Mouse (Mus musculus): ENCODE measurements around the gene Gm2115. TPM values are rescaled to one million over a fixed set of nuclear protein-coding genes. Genes with fewer than 3 reads are reported as not detected.
A peak's percentile ranks its signal among the peaks of the same experiment; 100 is the strongest.

The Gm2115 gene
- polyA plus RNA-seq, 1 experiment from 2014 or later = 0.04 TPM

DNA sequence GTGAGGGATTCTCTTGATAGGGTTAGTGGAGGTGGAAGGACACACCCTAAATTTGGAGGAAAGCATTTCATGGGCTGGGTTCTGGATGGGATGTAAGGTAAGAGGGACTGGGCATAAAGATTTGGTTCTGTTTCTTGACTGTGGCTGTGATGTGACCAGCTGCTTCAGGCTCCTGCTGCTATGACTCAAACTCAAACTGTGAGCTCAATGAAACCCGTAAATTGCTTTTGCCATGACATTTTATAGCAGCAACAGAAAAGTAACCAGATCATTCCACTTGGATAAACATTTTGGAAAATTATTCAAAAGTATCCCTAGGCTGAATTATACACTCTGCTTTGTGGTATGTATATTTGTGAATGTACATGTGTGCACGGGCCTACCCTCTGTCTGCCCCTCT lies 61.9 kb downstream of the Gm2115 start:
- Histone ChIP-seq H3K27me3 (replicated peaks) (0 out of 2 replicates have a peak, but pooled peaks cover 4% of the 10 kb centered on the region), H3K27ac (no peak overlapping the region), H3K9ac (no peak overlapping the region), H3K4me3 (no peak overlapping the region), H3K4me2 (no peak overlapping the region), H3K9me3 (replicated peaks) (no peaks in the 10 kb centered on the region), H3K4me1 (peaks cover 41% of the 10 kb centered on the region), H3K36me3 (no peaks in the 10 kb centered on the region)
- 93% methylated on average over 2 of the region's 2 CpGs for WGBS (ENCODE audit: insufficient replicate concordance)
- ATAC-seq = no peak

GRCm38 (mm10) chr7:84591347-84591746 lies 62.6 kb downstream of the Gm2115 start:
- no peak for ATAC-seq
- no peak overlapping the region for H3K27ac ChIP-seq

GRCm38 (mm10) chr7:84594087-84594916 lies 65.5 kb downstream of the Gm2115 start:
- Histone ChIP-seq H3K36me3 (no peaks in the 10 kb centered on the region), H3K4me2 (peak overlapping the region; percentile 28; the same call in 1 of the 2 replicates), H3K27me3 (replicated peaks) (0 out of 2 replicates have a peak, but pooled peaks cover 4% of the 10 kb centered on the region), H3K27ac (no peak overlapping the region), H3K9me3 (replicated peaks) (no peaks in the 10 kb centered on the region), H3K9ac (no peak overlapping the region), H3K4me3 (no peak overlapping the region), H3K4me1 (peaks cover 8% of the 10 kb centered on the region)
- peak; percentile 79 for ATAC-seq
- WGBS (ENCODE audit: insufficient replicate concordance) = 47% methylated on average over 8 of the region's 8 CpGs

More at GRCm38 (mm10) chr7:84591347-84591746, 62.6 kb downstream of the Gm2115 start:
- H3K9ac ChIP-seq = no peak overlapping the region
- peaks cover 33% of the 10 kb centered on the region for H3K4me1 ChIP-seq
- no peak overlapping the region for H3K4me3 ChIP-seq
- H3K9me3 ChIP-seq (replicated peaks) = no peaks in the 10 kb centered on the region
- no peak overlapping the region for H3K4me2 ChIP-seq
- WGBS (ENCODE audit: insufficient replicate concordance) = 68% methylated on average over 3 of the region's 3 CpGs
- 0 out of 2 replicates have a peak, but pooled peaks cover 4% of the 10 kb centered on the region for H3K27me3 ChIP-seq (replicated peaks)
- no peaks in the 10 kb centered on the region for H3K36me3 ChIP-seq

- Histone ChIP-seq H3K36me3 (no peaks in the 10 kb centered on the region), H3K4me1 (peaks cover 8% of the 10 kb centered on the region), H3K27ac (no peak overlapping the region), H3K9ac (no peak overlapping the region), H3K9me3 (replicated peaks) (no peaks in the 10 kb centered on the region), H3K4me3 (no peak overlapping the region), H3K4me2 (peak overlapping the region; percentile 28; the same call in 1 of the 2 replicates), H3K27me3 (replicated peaks) (0 out of 2 replicates have a peak, but pooled peaks cover 4% of the 10 kb centered on the region)
- peak; percentile 18 for ATAC-seq
Measured at GRCm38 (mm10) chr7:84594917-84595303, 66.2 kb downstream of the Gm2115 start.

GRCm38 (mm10) chr7:84596002-84596401 lies 67.2 kb downstream of the Gm2115 start:
- Histone ChIP-seq H3K9ac (no peak overlapping the region), H3K4me2 (no peak overlapping the region), H3K36me3 (no peaks in the 10 kb centered on the region), H3K27me3 (replicated peaks) (0 out of 2 replicates have a peak, but pooled peaks cover 4% of the 10 kb centered on the region), H3K4me1 (peaks cover 8% of the 10 kb centered on the region), H3K27ac (no peak overlapping the region), H3K4me3 (no peak overlapping the region), H3K9me3 (replicated peaks) (no peaks in the 10 kb centered on the region)
- ATAC-seq = no peak
- 65% methylated on average over 3 of the region's 3 CpGs for WGBS (ENCODE audit: insufficient replicate concordance)

GRCm38 (mm10) chr7:84596633-84597032 lies 67.9 kb downstream of the Gm2115 start:
- Histone ChIP-seq H3K27ac (no peak overlapping the region), H3K4me3 (no peak overlapping the region), H3K4me2 (no peak overlapping the region), H3K36me3 (no peaks in the 10 kb centered on the region), H3K9ac (no peak overlapping the region), H3K9me3 (replicated peaks) (no peaks in the 10 kb centered on the region), H3K4me1 (peaks cover 8% of the 10 kb centered on the region), H3K27me3 (replicated peaks) (0 out of 2 replicates have a peak, but pooled peaks cover 4% of the 10 kb centered on the region)
- WGBS (ENCODE audit: insufficient replicate concordance) = 70% methylated on average over 3 of the region's 3 CpGs
- no peak for ATAC-seq

DNA sequence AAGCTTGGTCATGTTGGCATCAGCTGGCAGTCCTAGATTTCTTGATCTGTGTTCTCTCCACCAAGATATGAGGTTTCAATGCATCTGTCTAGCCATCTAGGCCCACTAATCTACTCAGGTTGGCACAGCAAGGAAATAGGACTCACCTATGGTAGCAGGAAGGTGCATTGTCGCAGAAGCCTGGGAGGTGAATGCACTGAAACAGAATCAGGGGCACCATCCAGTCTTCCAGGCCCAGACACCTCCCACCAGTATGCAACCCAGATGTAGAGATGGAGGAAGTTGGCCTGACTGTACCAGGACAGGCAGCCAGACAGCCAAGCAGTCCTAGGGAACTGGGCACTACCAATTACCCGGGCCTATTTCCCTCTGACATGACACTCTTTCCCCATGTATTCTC lies 71.9 kb downstream of the Gm2115 start:
- Histone ChIP-seq H3K4me2 (no peak overlapping the region), H3K27ac (no peak overlapping the region), H3K9me3 (replicated peaks) (no peaks in the 10 kb centered on the region), H3K27me3 (replicated peaks) (no peaks in the 10 kb centered on the region), H3K4me1 (peaks cover 13% of the 10 kb centered on the region), H3K36me3 (no peaks in the 10 kb centered on the region), H3K4me3 (no peak overlapping the region), H3K9ac (no peak overlapping the region)
- WGBS (ENCODE audit: insufficient replicate concordance) = 79% methylated on average over 2 of the region's 2 CpGs
- ATAC-seq = no peak

DNA sequence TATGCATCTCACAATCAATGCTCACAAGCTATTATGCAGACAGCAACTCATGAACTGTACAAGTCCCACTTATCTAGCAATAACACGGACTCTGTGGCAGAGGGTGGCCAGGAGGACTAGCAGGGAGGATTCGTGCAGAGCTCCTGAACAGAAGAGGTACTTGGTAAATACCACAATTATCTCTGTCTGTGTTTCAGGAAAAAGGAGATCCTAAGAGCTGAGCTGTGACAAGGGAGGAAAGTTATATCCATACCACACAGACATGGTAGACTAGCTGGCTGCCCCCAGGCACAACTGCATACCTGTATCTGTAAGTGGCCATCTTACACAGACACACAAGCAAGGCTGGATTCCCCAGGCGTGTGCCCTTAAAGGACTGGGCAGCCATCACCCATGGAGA lies 72.6 kb downstream of the Gm2115 start:
- Histone ChIP-seq H3K4me2 (no peak overlapping the region), H3K27ac (no peak overlapping the region)

DNA sequence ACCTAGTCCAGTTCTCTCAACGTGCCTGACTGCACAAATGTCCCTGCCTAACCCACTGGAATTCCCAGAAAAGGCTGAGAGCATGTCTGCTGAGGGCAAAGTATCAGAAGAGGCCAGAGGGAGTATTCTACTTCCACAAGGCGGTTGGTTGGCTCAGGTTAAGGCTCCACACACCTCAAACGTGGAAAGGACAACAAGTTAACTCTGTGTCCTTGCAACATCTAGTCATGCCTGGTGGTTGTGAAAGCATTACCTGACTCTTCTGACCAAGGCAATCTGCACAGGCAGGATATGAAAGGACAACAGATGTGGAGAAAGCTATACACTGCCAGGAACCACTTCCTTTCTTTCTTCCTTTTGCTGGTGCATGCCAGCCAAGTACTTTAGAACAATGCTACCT lies 75.7 kb downstream of the Gm2115 start:
- Histone ChIP-seq H3K4me3 (peak overlapping the region; percentile 66; the same call in 1 of the 2 replicates), H3K27me3 (replicated peaks) (no peaks in the 10 kb centered on the region), H3K36me3 (no peaks in the 10 kb centered on the region), H3K4me2 (peak overlapping the region; percentile 97), H3K9ac (no peak overlapping the region), H3K27ac (peak overlapping the region; percentile 28; the same call in 1 of the 2 replicates), H3K4me1 (peaks cover 26% of the 10 kb centered on the region), H3K9me3 (replicated peaks) (no peaks in the 10 kb centered on the region)
- no peak for ATAC-seq
- 51% methylated on average over 3 of the region's 3 CpGs for WGBS (ENCODE audit: insufficient replicate concordance)

More for the DNA sequence above, 72.6 kb downstream of the Gm2115 start:
- Histone ChIP-seq H3K4me3 (no peak overlapping the region), H3K4me1 (peaks cover 20% of the 10 kb centered on the region), H3K27me3 (replicated peaks) (no peaks in the 10 kb centered on the region), H3K36me3 (no peaks in the 10 kb centered on the region), H3K9ac (no peak overlapping the region), H3K9me3 (replicated peaks) (no peaks in the 10 kb centered on the region)
- no peak for ATAC-seq
- WGBS (ENCODE audit: insufficient replicate concordance) = 61% methylated on average over 3 of the region's 3 CpGs

GRCm38 (mm10) chr7:84605033-84605687 lies 76.4 kb downstream of the Gm2115 start:
- H3K27ac ChIP-seq = peak overlapping the region; percentile 64; the same call in 1 of the 2 replicates
- WGBS (ENCODE audit: insufficient replicate concordance) = 18% methylated on average over 19 of the region's 19 CpGs
- H3K4me3 ChIP-seq = peak overlapping the region; percentile 66

DNA sequence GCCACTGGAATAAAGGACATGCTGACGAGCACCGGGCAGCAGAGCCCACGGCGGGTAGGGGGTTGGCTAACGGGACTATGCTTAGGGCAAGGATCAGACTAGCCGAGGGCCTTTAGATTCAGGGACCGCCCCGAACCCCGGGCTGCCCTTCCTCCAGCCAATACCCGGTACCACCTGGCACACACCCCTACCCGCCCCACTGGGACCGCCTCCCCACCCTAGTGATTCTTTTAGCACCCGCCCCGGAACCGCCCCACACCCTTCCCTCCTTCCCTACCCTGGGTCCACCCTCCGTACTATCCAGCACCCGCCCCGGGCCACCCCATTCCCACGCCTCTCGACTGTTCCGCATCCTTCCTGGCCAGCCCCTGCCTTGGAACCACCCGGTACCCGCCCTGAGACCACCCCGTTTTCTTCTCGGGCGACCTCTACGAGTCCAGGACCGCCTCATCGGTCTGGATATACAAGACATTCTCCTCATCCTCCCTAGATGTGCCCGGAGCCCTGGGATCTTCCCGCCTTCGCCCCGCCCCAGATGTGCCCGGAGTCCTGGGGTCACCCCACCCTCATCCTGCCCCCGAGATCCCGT lies 77.0 kb downstream of the Gm2115 start:
- no peaks in the 10 kb centered on the region for H3K9me3 ChIP-seq (replicated peaks)
- H3K27me3 ChIP-seq (replicated peaks) = no peaks in the 10 kb centered on the region
- H3K27ac ChIP-seq = peak overlapping the region; percentile 64
- H3K4me1 ChIP-seq = peaks cover 26% of the 10 kb centered on the region
- 0 out of 2 replicates have a peak, but pooled peaks cover 2% of the 10 kb centered on the region for H3K36me3 ChIP-seq
- WGBS (ENCODE audit: insufficient replicate concordance) = 1% methylated on average over 33 of the region's 36 CpGs
- peak overlapping the region; percentile 66 for H3K4me3 ChIP-seq
- ATAC-seq = peak; percentile 97
- H3K9ac ChIP-seq = peak overlapping the region; percentile 71
- peak overlapping the region; percentile 97 for H3K4me2 ChIP-seq

More at GRCm38 (mm10) chr7:84605033-84605687, 76.4 kb downstream of the Gm2115 start:
- Histone ChIP-seq H3K4me1 (peaks cover 26% of the 10 kb centered on the region), H3K9ac (peak overlapping the region; percentile 71), H3K36me3 (no peaks in the 10 kb centered on the region), H3K9me3 (replicated peaks) (no peaks in the 10 kb centered on the region), H3K4me2 (peak overlapping the region; percentile 97), H3K27me3 (replicated peaks) (no peaks in the 10 kb centered on the region)
- peak; percentile 28 for ATAC-seq

All from liver, embryonic 12.5 days (tissue).